8 mouse cellular contexts compared by ENCODE assay signal in the genomic region with DNA sequence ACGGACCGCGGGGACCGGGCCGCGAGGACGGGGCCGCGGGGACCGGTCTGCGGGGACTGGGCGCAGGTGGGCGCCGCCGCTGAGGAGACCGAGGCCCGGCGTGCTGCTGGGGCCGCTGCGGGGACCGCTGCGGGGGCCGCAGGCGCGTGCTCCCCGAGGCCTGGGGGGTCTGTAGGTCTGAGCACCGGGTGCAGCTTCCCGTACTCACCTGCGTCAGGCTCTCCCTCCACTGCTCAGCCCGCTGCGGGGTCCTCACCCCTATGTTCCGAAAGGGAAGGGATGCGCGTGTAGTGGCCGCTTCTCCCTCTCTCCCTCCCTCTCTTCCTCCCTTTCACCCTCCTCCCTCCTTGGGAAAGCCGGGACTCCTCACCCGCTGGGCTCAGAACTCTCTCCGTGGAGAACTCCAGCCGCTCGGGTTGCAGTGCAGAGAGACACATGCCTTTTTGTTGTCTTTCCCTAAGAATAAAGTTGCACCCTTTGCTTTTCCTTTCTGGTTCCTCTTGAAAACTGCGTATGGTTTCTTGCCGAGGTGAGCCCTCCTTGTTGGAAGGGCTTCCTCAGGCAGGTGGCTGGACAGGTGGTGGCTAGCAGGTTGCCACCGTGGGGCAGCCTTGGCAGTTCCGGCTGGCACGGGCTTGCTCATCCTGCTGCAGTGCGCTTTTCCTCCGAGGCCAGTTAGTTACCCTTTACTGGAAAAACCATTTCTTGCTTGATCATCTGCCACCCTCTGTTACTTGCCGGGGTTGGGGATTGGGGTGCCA. TPM values are rescaled to one million over a fixed set of nuclear protein-coding genes. Genes with fewer than 3 reads are reported as not detected.
DNase-seq lines count a peak whose midpoint lies in the region; ATAC-seq and TF ChIP-seq lines count a peak whose summit lies in the region.

No protein-coding gene starts in this region.

- peak overlapping the region; percentile 93 for H3K9ac ChIP-seq in forebrain, embryonic 16.5 days (replicated peaks; ENCODE audit: low read depth, low read length)
- H3K9ac ChIP-seq in liver, embryonic 16.5 days (ENCODE audit: low read depth, low read length) = peak overlapping the region; percentile 86

- peaks cover 14% of the 10 kb centered on the region for H3K4me1 ChIP-seq in cerebellum, adult 2 months (ENCODE audit: control insufficient read depth, insufficient read depth, low read length)
- peaks cover 16% of the 10 kb centered on the region for H3K4me1 ChIP-seq in forebrain, embryonic 16.5 days (replicated peaks; ENCODE audit: control insufficient read depth, insufficient read depth, low read length)
- H3K4me1 ChIP-seq in liver, embryonic 16.5 days (ENCODE audit: control insufficient read depth, low read depth, low read length) = peaks cover 32% of the 10 kb centered on the region

- H3K27ac ChIP-seq in cerebellum, adult 2 months (ENCODE audit: insufficient read depth, low read length) = peak overlapping the region; percentile 99
- H3K27ac ChIP-seq in forebrain, embryonic 16.5 days (ENCODE audit: low read length) = peak overlapping the region; percentile 65
- peak overlapping the region; percentile 55 for H3K27ac ChIP-seq in liver, embryonic 16.5 days (ENCODE audit: low read length)

- peak; percentile 38; the same call in 1 of the 2 replicates for TF ChIP-seq POLR2A in cerebellum, adult 2 months (IDR thresholded peaks at IDR 0.05; ENCODE audit: borderline replicate concordance, insufficient read depth, low read length)

- peak; percentile 19; the same call in 1 of the 2 replicates for TF ChIP-seq CTCF in cerebellum, adult 2 months (IDR thresholded peaks at IDR 0.05; ENCODE audit: borderline replicate concordance, insufficient read depth, low read depth, low read length)

- no peaks in the 10 kb centered on the region for H3K36me3 ChIP-seq in forebrain, embryonic 16.5 days (ENCODE audit: control insufficient read depth, insufficient read depth)
- no peaks in the 10 kb centered on the region for H3K36me3 ChIP-seq in liver, embryonic 16.5 days (ENCODE audit: control insufficient read depth, insufficient read depth)

- peak overlapping the region; percentile 97 for H3K4me3 ChIP-seq in cerebellum, adult 2 months (replicated peaks; ENCODE audit: insufficient read depth, low read depth, low read length)
- H3K4me3 ChIP-seq in forebrain, embryonic 16.5 days (replicated peaks; ENCODE audit: low read length) = peak overlapping the region; percentile 92
- H3K4me3 ChIP-seq in liver, embryonic 16.5 days (ENCODE audit: low read depth, low read length) = peak overlapping the region; percentile 86

- under 1% methylated on average over 48 of the region's 48 CpGs for WGBS in cerebellum, adult 2 months
- under 1% methylated on average over 35 of the region's 48 CpGs for WGBS in forebrain, embryonic 16.5 days
- under 1% methylated on average over 47 of the region's 48 CpGs for WGBS in liver, embryonic 16.5 days (ENCODE audit: insufficient replicate concordance)

- H3K27me3 ChIP-seq in cerebellum, adult 2 months (ENCODE audit: control insufficient read depth, insufficient read depth, low read length) = no peaks in the 10 kb centered on the region
- no peaks in the 10 kb centered on the region for H3K27me3 ChIP-seq in forebrain, embryonic 16.5 days (replicated peaks; ENCODE audit: control insufficient read depth, insufficient read depth, low read length)
- no peaks in the 10 kb centered on the region for H3K27me3 ChIP-seq in liver, embryonic 16.5 days (ENCODE audit: control insufficient read depth, insufficient read depth, low read depth, low read length)

- peak overlapping the region; percentile 97 for H3K4me2 ChIP-seq in forebrain, embryonic 16.5 days (ENCODE audit: low read length)
- H3K4me2 ChIP-seq in liver, embryonic 16.5 days (ENCODE audit: low read depth, low read length) = peak overlapping the region; percentile 94

- H3K9me3 ChIP-seq in forebrain, embryonic 16.5 days (ENCODE audit: control insufficient read depth, low read length) = no peaks in the 10 kb centered on the region
- H3K9me3 ChIP-seq in liver, embryonic 16.5 days (replicated peaks; ENCODE audit: control insufficient read depth, low read length) = no peaks in the 10 kb centered on the region

- peak; percentile 40 for DNase-seq in urinary bladder, adult 2 months (ENCODE audit: low spot score)
- DNase-seq in urinary bladder, postnatal 4 days (ENCODE audit: low spot score in 2 of 2) = no peak
- DNase-seq in cerebellum, adult 2 months = peak; percentile 98
- DNase-seq in kidney, adult 11 months = peak; percentile 28
- peak; percentile 38 to 47 for DNase-seq in right cerebral cortex, adult 2 months (ENCODE audit: low spot score in 2 of 2)

- ATAC-seq in forebrain, embryonic 16.5 days = peak; percentile 65; the same call in 1 of the 2 replicates
- peak; percentile 22; the same call in 1 of the 2 replicates for ATAC-seq in liver, embryonic 16.5 days (ENCODE audit: low read depth)
- ATAC-seq in monocyte, adult 5-6 weeks (replicated peaks; ENCODE audit: insufficient number of reproducible peaks, low FRiP score, low TSS enrichment, poor library complexity, severe bottlenecking) = no peak

RNA-seq across cellular contexts. Expression of a gene that starts 0.7 kb away (rescaled TPM):
- 22.2 and 22.5 TPM in 2 replicates for polyA plus RNA-seq in urinary bladder, adult 2 months (2012; rRNA removed)
- polyA plus RNA-seq in cerebellum, adult 2 months (2012; rRNA removed) = 109 and 126 TPM in 2 replicates
- polyA plus RNA-seq in forebrain, embryonic 16.5 days (2015; fragmentation: Nextera tagmentation; extraction: Ambion mirVana) = 57.7 TPM in 2 replicates
- polyA plus RNA-seq in liver, embryonic 16.5 days (2015; fragmentation: Nextera tagmentation; extraction: Ambion mirVana) = 9.8 and 11.9 TPM in 2 replicates
- 98.9 to 146 TPM (median 146 TPM) in 3 replicates for total RNA-seq in monocyte, adult 5-6 weeks (2017)

RNA-seq across cellular contexts. Expression of a gene that starts 50.3 kb away (rescaled TPM):
- polyA plus RNA-seq in urinary bladder, adult 2 months (2012; rRNA removed) = 0.39 and 0.96 TPM in 2 replicates
- 0.78 and 0.80 TPM in 2 replicates for polyA plus RNA-seq in cerebellum, adult 2 months (2012; rRNA removed)
- 1.4 and 1.9 TPM in 2 replicates for polyA plus RNA-seq in forebrain, embryonic 16.5 days (2015; fragmentation: Nextera tagmentation; extraction: Ambion mirVana)
- 0.46 and 0.50 TPM in 2 replicates for polyA plus RNA-seq in liver, embryonic 16.5 days (2015; fragmentation: Nextera tagmentation; extraction: Ambion mirVana)
- 2.8 to 3.6 TPM (median 3.5 TPM) in 3 replicates for total RNA-seq in monocyte, adult 5-6 weeks (2017)

Comparison
In these comparisons a context has a peak if more than half of its experiments do, and no peak if none do; other contexts are left out.
1. DNase-seq: peak in urinary bladder, adult 2 months (single experiment), cerebellum, adult 2 months (2 of 2), kidney, adult 11 months (single experiment) and right cerebral cortex, adult 2 months (2 of 2); none in urinary bladder, postnatal 4 days (0 of 2).
2. Peak in every context shown above with its lines, with median percentiles within 50 percentile points of each other: H3K27ac ChIP-seq and H3K4me3 ChIP-seq.